Mouse (Mus musculus) cortical plate, adult 2 months (tissue): ENCODE data around the gene Fam193b.

ENCODE experiments used
- CTCF ChIP-seq: fragments of 200-500 bp; IDR thresholded peaks from 2 replicates; pipeline ENCODE4 v1.5.1; 2011; ENCODE audit warnings: mild to moderate bottlenecking, control low read depth, low read length; ENCODE audit not compliant: insufficient read depth; ENCODE audit errors: extremely low read depth
- POLR2A ChIP-seq: fragments of 200-500 bp; IDR thresholded peaks from 2 replicates; pipeline ENCODE4 v1.6.1; 2011; ENCODE audit warnings: mild to moderate bottlenecking, low read length, control low read depth; ENCODE audit not compliant: insufficient read depth; ENCODE audit errors: extremely low read depth

- TF ChIP-seq CTCF (no peak), POLR2A (no peak)
Observed at GRCm38 (mm10) chr13:55620275-55620674, 49.4 kb upstream of the Fam193b start.
